Mouse (Mus musculus) stomach, embryonic 14.5 days (tissue): ENCODE data around the gene Gm10300. TPM values are rescaled to one million over a fixed set of nuclear protein-coding genes. Genes with fewer than 3 reads are reported as not detected.

ENCODE experiments used
- polyA plus RNA-seq: library from polyadenylated mRNA; unstranded; fragments of >200 nt; fragmentation: Nextera tagmentation; extraction: Ambion mirVana; gene quantifications from 2 replicates; pipeline ENCODE4 v1.2.1, GENCODE M21; 2014

The Gm10300 gene
- polyA plus RNA-seq, 1 experiment from 2014 or later, result 0.27 TPM

Other genes starting within 250 kb of the Gm10300 start
- 16.1 and 18.0 TPM in 2 replicates for gene Ptpru, start 236.4 kb upstream of the Gm10300 start, polyA plus RNA-seq
- 47.6 and 48.6 TPM in 2 replicates for gene Mecr, start 231.2 kb upstream of the Gm10300 start, polyA plus RNA-seq
- 95.3 and 104 TPM in 2 replicates for gene Srsf4, start 201.1 kb upstream of the Gm10300 start, polyA plus RNA-seq
- gene Tmem200b, start 152.9 kb upstream of the Gm10300 start, polyA plus RNA-seq, result 0.71 and 1.4 TPM in 2 replicates
- 55.0 and 57.3 TPM in 2 replicates for gene Epb41, start 624 bp downstream of the Gm10300 start, polyA plus RNA-seq
- gene Oprd1, start 69.8 kb downstream of the Gm10300 start, polyA plus RNA-seq, result 0.07 and 0.20 TPM in 2 replicates
- 114 TPM in 2 replicates for gene Ythdf2, start 137.6 kb downstream of the Gm10300 start, polyA plus RNA-seq
- gene Gmeb1, start 186.9 kb downstream of the Gm10300 start, polyA plus RNA-seq, result 34.2 and 37.4 TPM in 2 replicates
- gene Taf12, start 199.7 kb downstream of the Gm10300 start, polyA plus RNA-seq, result 34.8 and 36.2 TPM in 2 replicates
- 2.2 and 2.6 TPM in 2 replicates for gene Rab42, start 228.7 kb downstream of the Gm10300 start, polyA plus RNA-seq